Mouse (Mus musculus) left cerebral cortex, postnatal 25 days (tissue): Measurements from ENCODE around the gene Col9a3. TPM values are rescaled to one million over a fixed set of nuclear protein-coding genes. Genes with fewer than 3 reads are reported as not detected.

Source experiments
- DNase-seq, 2 experiments: peaks; one replicate each; pipeline ENCODE4 v3.0.0; 2022; ENCODE audit warnings: low spot score in 2 of 2, mixed read lengths in 1 of 2
- intact Hi-C: fragments of 180-260 bp; cut with DNase I; formaldehyde crosslinking; loops from one replicate; pipeline ENCODE4 v1.15.1; 2025
- total RNA-seq, 2 experiments: library from RNA; stranded (reverse); gene quantifications; 2 replicates each; pipeline ENCODE4 v1.2.3; 2021

The Col9a3 gene
- 10 to 100 TPM; 11.0 to 12.7 TPM for total RNA-seq

DNA sequence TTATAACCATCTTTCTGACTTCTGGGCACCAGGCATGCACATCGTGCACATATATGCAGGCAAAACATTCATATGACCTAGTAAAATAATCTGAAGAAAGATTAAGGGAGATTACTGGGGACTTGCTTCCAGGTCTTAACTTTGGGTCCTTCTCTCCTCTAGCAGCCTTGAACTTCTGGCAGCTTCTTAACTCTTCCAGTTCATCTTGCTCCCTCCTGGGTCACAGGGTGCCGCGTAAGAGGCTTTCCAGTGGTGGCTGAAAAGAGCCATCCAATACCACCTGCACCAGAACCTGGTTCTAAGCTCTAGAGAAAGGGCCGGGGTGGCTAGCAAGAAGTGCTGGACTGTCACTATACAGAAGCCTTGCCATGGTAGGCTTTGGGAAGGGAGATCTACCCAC lies at the start of gene Col9a3:
TSS of gene Col9a3 (plus strand) at position 301 of the 400 bp plus-strand sequence.
- intact Hi-C loops, result no loop called here
- no peak for DNase-seq

DNA sequence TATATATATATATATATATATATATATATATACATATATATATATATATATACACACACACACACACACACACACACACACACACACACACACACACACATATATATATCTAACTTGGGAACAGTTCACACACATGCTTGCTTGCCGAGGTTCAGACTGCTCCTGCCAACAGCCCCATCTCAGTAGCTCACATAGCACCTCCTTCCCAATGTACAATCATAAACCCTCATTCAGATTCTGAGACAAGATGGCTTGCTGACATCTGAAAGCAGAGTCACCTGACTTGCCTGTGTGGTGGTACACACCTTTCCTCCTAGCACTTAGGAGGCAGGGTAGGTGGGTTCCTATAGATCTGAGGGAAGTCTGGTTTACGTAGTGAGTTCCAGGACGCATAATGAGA lies 45.2 kb upstream of the Col9a3 start:
- peak in 1 of 2 experiments; percentile 35 for DNase-seq
- intact Hi-C loops, result no loop called here

DNA sequence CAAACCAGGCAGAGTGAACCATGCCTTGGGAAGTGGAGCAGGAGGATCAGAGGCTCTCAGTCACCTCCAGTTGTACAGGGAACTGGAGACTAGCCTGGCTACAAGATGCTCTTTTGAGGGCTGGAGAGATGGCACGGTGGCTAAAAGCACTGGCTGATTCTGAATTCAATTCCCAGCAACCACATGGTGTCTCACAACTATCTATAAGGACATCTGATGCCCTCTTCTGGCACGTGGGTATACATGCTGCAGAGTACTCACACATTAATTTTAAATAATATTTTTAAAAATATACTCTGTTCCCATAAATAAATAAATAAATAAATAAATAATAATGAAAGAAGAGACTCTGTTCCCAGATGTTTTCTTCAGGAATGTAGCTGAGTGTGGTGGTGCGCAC lies 42.4 kb upstream of the Col9a3 start:
- intact Hi-C loops, result loop anchor here (2.0 kb wide), 1 partner anchor 82 kb away; no protein-coding TSS in a partner anchor
- DNase-seq, result peak in 1 of 2 experiments; percentile 24

DNA sequence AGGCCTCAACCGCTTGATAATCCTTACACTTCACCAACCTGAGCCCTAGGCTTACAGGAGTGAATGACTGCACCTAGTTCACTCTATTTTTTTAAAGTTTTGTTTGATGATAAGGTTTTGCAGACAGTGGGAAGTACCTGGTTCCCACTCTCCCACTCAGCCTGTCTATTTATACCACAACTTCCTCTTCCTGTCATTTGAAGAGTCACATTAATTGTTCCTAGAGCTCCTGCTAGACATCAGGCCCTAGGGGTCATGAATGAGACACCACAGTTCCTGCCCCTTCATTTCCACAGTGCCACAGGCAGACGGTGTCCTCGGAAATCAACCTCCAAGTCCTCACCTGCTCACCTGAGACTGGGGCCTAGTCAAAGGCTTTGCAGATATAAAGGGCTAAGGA lies 41.1 kb upstream of the Col9a3 start:
- intact Hi-C loops, result no loop called here
- DNase-seq, result no peak

DNA sequence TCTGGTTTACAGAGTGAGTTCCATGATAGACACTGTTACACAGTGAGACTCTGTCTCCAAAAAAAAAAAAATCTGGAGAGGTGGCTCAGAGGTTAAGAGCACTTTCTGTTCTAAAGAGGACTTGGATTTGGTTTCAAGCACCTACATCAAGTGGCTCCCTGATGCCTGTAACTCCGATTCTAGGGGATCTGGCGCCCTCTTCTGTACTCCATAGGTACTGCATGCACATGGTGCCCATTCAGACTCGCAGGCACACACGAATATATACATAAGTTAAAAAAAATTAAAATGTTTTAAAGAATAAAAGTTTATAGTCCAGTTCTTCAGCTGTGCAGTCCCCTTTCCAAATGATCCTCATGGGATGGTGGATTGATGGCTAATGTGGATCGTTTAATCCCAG lies 37.3 kb upstream of the Col9a3 start:
- no peak for DNase-seq
- intact Hi-C loops, result loop anchor here (5.0 kb wide), 1 partner anchor 187 kb away; no protein-coding TSS in a partner anchor

DNA sequence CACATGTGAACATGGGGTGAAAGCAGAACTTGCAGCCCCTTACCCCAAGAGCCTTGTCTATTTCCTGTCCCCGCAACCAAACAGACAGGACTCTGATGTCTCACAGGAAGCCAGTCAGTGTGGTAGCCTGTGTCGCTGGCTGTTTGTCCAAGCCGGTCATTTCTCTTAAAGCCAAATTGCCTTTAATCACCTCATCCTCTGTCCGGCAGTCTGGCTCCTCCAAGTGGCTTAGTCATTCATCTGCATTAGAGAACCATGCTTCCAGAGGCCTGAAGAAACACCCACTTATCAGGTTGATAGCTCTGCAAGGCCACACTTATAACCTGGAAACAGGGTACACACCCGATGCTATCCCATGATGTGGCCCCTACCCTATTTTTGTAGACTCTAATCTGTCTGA lies 35.4 kb upstream of the Col9a3 start:
- no peak for DNase-seq
- intact Hi-C loops, result loop anchor here (5.0 kb wide), 1 partner anchor 185 kb away; no protein-coding TSS in a partner anchor

DNA sequence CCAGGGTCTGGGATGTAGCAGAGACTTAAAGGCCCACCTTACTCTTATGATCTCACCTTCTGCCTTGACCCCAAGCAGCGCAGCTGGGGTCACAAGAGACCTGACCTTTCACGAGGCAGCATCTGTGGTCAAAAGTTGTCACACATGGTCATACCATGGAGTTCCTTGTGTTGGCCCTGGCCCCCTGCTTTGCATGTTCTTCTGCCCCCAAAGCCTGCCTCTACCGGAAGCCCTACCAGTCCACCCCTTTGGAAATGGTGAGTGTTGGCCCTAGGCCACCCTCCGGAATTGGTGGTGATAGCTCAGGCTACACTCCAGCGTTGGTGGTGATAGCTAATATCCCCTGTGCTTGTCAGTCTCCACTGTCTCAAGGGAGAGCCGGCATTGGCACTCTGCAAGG lies 34.3 kb upstream of the Col9a3 start:
- DNase-seq, result no peak
- intact Hi-C loops, result loop anchor here (5.0 kb wide), 1 partner anchor 184 kb away; no protein-coding TSS in a partner anchor

DNA sequence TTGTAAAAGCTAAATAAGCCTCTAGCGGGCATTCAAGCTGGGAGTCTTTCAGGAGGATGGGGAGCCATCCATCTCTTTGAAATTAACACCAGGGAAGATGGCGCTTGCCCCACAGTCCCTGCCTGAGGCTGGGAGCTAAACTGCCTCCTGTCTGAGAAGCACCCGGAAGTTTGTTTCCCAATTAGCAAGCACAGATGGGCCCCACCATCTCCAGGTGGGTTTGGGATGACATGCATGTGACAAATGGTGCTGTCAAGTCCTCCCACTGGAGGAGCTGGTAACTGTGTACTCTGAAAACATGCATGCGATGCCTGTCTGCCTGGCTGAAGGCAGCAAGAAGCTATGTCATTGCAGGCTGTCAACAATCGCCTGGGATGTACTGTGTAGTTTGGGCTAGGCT lies 33.7 kb upstream of the Col9a3 start:
- intact Hi-C loops, result loop anchor here (5.0 kb wide), 1 partner anchor 183 kb away; no protein-coding TSS in a partner anchor

DNA sequence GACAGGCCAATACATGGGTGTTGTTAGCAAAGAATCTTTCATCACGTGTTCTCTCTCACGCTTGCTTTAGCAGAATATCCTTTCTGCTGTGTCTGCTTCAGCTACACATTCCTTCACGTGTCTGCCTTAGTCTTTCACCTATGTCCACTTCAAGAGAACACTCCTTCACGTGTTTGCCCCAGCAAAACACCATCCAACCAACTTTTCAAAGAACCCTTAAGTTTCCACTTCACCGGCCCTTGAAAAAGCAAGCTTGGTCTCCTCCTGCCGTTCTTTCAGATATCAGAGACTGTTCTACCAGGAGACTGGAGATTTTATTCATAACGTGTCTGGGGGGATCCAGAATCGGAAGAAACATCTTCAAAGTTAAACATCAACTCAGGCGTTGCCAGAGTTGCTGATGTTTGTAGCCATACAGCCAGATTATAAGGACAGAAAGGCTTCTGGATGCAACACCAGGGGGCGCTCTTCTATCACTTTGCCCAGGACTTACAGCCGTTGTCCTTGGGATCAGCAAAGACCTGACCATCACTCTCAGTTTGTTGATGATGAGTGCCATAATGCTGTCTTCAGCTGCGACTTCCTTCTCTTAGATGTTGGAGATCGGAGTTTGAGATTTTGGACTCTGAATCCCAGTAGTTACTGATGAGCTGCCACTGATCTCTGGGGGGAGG lies 31.2 kb upstream of the Col9a3 start:
- no peak for DNase-seq
- intact Hi-C loops, result no loop called here

More for the DNA sequence above, 33.7 kb upstream of the Col9a3 start:
- DNase-seq, result no peak

DNA sequence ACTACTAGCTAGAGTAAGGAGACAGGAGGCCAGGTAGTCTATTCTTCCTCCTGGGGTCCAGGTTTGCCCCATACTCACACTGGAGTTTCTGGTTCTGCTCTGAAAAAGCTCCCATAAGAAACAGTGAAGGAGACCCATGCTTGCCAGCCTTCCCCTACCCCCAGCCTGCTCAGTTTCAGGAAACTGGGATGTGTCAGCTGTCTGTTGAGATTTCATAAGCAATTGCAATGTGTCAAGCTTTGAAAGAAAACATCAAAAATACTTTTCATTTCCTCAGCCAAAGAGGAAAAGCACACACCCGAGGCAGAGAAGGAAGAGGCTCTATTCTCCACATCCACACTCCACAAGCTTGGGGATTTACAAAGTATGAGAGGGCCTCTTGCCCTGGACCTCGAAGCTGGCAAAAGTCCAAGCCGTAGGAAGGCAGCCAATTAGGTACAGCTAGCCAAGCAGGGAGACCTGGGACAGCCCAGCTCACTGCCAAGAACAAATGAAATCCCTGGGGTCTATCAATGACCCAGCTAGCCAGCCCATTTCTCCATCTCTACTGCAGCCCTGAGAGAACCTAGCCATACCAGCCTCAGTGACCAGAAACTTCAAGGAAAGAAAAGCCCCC lies 28.5 kb upstream of the Col9a3 start:
- intact Hi-C loops, result no loop called here
- no peak for DNase-seq

DNA sequence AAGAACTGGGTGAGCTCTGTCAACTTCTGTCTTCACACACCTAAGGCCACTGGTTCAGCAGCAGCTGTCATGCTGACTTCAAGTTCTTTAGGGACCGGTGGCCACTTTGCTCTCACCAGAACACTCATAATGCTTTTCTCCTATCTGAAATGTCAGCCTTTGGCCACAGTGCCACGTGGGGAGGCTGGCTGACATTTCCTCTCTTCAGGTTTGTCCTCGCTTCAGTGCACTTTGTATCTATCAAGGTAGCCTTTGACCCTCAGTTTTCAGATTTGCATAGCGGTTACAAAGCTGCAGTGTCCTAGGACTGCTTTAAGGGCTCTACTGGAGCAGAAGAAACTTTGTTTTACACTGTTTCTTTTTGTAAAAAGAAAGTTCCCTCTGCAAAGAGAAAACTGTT lies 21.1 kb upstream of the Col9a3 start:
- intact Hi-C loops, result loop anchor here (5.0 kb wide), 1 partner anchor 224 kb away; no protein-coding TSS in a partner anchor
- no peak for DNase-seq

DNA sequence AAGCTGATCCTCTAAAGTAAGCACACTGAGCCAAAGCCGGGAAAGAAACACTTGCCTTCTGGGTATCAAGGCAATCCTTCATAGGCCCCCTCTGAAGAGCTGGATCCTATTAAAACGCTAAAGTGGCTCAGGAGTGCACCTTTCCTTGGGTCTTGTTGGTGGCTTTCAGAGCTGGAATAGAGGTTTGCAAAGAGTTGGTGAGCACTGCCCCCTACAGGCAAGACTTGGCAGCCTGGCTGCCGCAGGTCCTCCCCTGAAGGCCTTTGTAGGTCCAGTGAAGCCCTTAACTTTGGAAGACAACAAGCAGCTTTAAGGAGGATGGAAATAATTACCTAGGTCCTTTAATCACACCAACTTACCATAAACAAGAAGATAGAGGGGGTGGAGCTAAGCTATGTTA lies 18.9 kb upstream of the Col9a3 start:
- intact Hi-C loops, result loop anchor here (1.0 to 5.0 kb wide), 3 partner anchors 105 to 304 kb away; no protein-coding TSS in a partner anchor
- DNase-seq, result peak; percentile 69 to 77

DNA sequence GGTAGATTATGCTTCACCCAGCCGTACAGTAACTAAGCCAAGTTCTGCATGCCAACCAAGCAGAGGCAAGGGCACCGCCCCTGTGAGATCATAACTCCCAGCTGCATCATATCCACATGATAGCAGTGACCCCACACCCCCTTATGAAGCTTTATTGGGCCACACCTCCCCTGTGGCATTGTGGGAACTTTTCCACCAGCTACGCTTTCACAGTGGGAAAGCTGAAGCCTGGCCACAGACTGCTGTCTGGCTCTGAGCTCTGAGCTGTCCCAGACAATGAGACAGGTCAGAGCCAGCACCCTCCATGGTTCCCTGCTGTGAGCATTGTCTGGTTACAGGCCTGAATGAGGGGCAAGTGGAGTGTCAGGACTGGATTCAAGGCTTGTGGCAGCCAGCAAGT lies 16.6 kb upstream of the Col9a3 start, which contains the start of gene Mrgbp:
TSS of gene Mrgbp (plus strand) at position 303 of the 400 bp plus-strand sequence.
- intact Hi-C loops, result no loop called here
- DNase-seq, result no peak

DNA sequence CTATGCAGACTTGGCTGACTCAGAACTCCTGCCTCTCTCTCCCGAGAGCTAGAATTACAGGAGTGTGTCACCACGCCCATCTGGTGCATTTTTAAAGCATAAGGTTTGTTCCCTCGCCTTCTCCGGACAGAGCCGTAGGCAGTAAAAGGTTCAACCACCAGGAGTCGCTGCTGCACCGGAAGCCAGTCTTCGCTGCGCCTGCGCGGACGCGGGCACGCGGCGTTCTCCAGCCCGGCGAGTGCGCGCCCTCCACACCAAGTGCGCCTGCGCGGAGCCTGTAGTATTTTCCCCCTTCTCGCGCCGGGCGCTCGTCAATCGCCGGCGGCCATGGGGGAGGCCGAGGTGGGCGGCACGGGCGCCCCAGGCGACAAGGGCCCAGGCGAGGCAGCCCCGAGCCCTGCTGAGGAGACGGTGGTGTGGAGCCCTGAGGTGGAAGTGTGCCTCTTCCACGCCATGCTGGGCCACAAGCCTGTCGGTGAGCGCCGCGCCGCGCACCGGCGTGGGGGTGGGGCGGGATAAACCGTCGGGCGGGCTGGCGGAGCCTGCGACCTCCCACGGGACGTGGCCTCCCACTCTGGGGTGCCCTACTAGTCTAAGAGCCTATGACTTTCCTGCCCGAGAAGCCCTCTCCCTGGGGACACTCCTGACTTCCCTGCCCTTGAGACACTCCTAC lies 15.0 kb upstream of the Col9a3 start:
- DNase-seq, result peak; percentile 98
- intact Hi-C loops, result loop anchor here (1.0 kb wide), 2 partner anchors 163 to 197 kb away; no protein-coding TSS in a partner anchor

DNA sequence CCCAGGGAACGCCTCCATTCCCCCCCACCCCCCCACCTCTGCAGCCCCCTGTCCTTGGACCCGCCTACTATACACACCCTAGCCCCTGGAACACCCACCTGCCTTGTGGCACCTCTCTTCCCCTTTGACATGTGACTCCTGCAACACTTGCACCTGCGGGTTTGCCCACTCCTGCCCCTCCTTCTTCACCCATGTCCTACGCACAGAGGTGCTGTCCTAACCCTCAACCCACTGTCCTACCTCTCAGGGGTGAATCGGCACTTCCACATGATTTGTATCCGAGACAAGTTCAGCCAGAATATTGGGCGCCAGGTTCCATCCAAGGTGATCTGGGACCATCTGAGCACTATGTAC lies 14.5 kb upstream of the Col9a3 start:
- no peak for DNase-seq
- intact Hi-C loops, result no loop called here

DNA sequence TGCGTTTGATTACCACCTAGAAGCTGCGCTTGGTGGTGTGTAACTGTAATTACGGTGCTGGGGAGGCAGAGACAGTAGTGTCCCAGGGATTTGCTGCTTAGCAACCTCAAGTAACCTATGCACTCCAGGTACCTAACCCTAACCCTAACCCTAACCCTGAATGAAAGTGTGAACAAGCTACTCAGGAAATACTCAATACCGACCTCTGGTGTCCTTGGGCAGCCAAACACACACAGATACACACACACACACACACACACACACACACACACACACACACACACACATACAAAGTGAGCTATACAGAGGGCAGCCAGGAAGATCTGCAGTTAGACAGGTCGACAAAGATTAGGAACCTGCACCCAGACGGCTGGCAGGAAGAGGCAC lies 8.9 kb upstream of the Col9a3 start:
- intact Hi-C loops, result loop anchor here (5.0 kb wide), 1 partner anchor 59 kb away; no protein-coding TSS in a partner anchor
- DNase-seq, result no peak

DNA sequence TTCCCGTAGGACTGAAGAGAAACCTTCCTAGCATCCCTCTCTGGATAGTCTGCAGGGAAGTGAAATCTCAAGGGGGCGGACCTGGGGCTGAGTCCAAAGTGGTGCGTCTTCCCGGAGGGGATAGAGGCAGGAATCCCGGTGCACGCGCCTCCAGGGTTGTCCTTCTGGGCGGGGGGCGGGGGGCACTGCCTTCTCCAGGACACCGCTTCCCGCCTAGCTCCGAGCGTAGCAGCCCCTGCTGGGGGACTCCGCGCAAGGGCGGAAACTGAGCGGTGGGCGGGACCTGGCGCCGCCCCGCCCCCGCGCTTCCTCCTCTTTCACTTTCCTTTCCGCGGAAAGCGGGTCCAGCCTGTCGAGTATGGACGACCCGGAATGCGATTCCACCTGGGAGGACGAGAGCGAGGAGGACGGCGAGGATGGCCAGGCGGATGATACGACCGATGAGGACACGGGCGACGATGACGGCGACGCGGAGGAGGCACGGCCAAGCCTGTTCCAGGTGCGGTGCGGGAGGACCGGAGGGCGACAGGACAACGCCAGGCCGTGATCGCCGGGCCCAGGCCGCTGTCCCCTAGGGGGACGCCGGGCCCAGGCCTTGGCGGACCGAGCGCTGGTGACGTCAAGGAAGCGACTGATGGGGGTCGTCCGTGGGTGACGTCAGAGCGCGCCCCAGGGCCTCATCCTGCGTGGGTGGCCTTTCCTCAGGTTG lies 8.3 kb upstream of the Col9a3 start, which contains the start of gene Ogfr:
TSS of gene Ogfr (plus strand) at position 123 of the 709 bp plus-strand sequence.
- DNase-seq, result peak; percentile 83 to 84
- intact Hi-C loops, result loop anchor here (5.0 kb wide), 1 partner anchor 58 kb away; no protein-coding TSS in a partner anchor

DNA sequence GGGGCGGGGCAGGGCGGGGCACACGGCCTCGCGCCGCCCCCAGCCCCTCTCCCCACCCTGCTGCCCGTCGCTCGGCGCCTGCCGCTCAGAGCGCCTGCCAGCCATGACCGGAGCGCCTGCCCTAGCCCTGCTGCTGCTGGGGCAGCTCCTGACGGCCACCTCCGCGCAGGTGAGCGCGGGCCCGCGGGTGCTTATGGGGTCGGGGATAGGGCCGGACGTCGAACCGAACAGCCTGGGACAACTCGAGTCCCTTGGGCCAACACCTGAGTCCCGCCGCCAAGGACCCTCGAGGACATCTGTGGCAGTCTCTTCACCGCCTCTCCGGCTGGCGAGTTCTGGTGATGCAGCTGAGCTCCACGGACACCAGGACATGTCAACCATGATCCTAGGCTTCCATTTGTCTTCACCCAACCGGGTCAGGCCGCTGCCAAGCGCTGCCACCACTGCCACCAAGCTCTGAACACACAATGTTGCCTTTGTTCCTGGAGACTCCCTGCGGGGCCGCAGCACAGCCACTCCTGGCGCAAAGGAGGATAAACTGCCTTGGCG lies 641 bp downstream of the Col9a3 start:
- intact Hi-C loops, result no loop called here
- DNase-seq, result no peak

DNA sequence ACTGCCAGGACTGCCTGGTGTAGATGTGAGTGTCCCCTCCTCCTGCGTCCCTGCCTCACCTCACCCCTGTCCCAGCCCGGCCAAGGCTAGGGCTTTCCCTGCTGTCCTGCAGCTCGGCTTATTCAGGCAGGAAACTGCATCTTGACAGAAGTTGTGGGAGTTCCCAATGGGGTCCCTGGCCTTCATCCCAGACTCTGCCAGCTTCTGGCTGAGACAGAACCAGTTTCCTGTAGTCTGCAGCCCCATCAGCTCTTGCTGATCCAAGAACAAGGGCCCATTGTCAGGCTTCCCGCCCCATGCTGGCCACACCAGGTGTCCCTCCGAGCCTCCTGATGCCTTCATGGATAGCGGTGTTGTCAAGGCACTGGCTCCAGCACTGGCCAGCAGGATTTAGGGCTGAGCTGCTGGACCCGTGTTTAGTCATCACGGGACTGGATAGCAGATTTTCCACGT lies 3.0 kb downstream of the Col9a3 start:
- no peak for DNase-seq
- intact Hi-C loops, result no loop called here
